Mouse (Mus musculus) CD4-positive naive resting alpha-beta T cell, adult 57 days (primary cell): Measurements from ENCODE around the gene Dcst2. TPM values are rescaled to one million over a fixed set of nuclear protein-coding genes. Genes with fewer than 3 reads are reported as not detected.

Source experiments
- total RNA-seq: library from RNA; stranded (reverse); gene quantifications from one replicate; pipeline ENCODE4 v1.2.4, GENCODE M21; 2023

Gene Dcst2
- 0.24 TPM for total RNA-seq

GRCm38 (mm10) chr3:89361675-89362074 lies at the start of gene Dcst2:
Dcst2 (plus strand) TSS chr3:89361975.

GRCm38 (mm10) chr3:89322514-89323165 lies 39.1 kb upstream of the Dcst2 start, which contains the start of gene Efna3:
Efna3 (minus strand) TSS chr3:89322965.

GRCm38 (mm10) chr3:89337721-89338578 lies 23.8 kb upstream of the Dcst2 start, which contains the start of gene Efna4:
Efna4 (minus strand) TSS chr3:89338028.

GRCm38 (mm10) chr3:89349869-89350501 lies 11.8 kb upstream of the Dcst2 start, which contains the start of gene Adam15:
Adam15 (minus strand) TSS chr3:89349996.

GRCm38 (mm10) chr3:89365153-89365485 lies 3.3 kb downstream of the Dcst2 start, which contains the start of gene Dcst1:
Dcst1 (minus strand) TSS chr3:89365253.

GRCm38 (mm10) chr3:89394006-89394893 lies 32.5 kb downstream of the Dcst2 start, which contains the start of gene Zbtb7b:
Zbtb7b (minus strand) TSS chr3:89394776.

GRCm38 (mm10) chr3:89402693-89403092 lies 40.9 kb downstream of the Dcst2 start, which contains the start of gene Lenep:
Lenep (minus strand) TSS chr3:89402793.

GRCm38 (mm10) chr3:89411490-89412393 lies 50.0 kb downstream of the Dcst2 start, which contains the start of gene Flad1:
Flad1 (minus strand) TSS chr3:89411870.

GRCm38 (mm10) chr3:89418170-89418860 lies 56.5 kb downstream of the Dcst2 start, which contains the start of the genes Cks1b and Shc1:
Cks1b (minus strand) TSS chr3:89418383.
Shc1 (plus strand) TSS chr3:89418443.

Other genes with a start within 250 kb of the Dcst2 start
- not detected for gene Pklr, start 225.8 kb upstream of the Dcst2 start, total RNA-seq
- 6.1 TPM for gene Hcn3, start 201.8 kb upstream of the Dcst2 start, total RNA-seq
- gene Clk2, start 197.2 kb upstream of the Dcst2 start, total RNA-seq: 132 TPM
- 156 TPM for gene Scamp3, start 184.5 kb upstream of the Dcst2 start, total RNA-seq
- gene Fam189b, start 178.8 kb upstream of the Dcst2 start, total RNA-seq: 129 TPM
- 61.2 TPM for gene Gba, start 159.0 kb upstream of the Dcst2 start, total RNA-seq
- 12.1 TPM for gene Thbs3, start 146.8 kb upstream of the Dcst2 start, total RNA-seq
- 205 TPM for gene Mtx1, start 134.9 kb upstream of the Dcst2 start, total RNA-seq
- 0.50 TPM for gene Muc1, start 132.9 kb upstream of the Dcst2 start, total RNA-seq
- 94.5 TPM for gene Krtcap2, start 116.0 kb upstream of the Dcst2 start, total RNA-seq
- gene Trim46, start 115.7 kb upstream of the Dcst2 start, total RNA-seq: 2.0 TPM
- gene Dpm3, start 102.6 kb upstream of the Dcst2 start, total RNA-seq: 55.3 TPM
- 113 TPM for gene Slc50a1, start 91.4 kb upstream of the Dcst2 start, total RNA-seq
- 0.41 TPM for gene Efna1, start 80.8 kb upstream of the Dcst2 start, total RNA-seq
- not detected for gene Efna3, start 39.0 kb upstream of the Dcst2 start, total RNA-seq
- gene Efna4, start 23.9 kb upstream of the Dcst2 start, total RNA-seq: not detected
- 19.3 TPM for gene Adam15, start 12.0 kb upstream of the Dcst2 start, total RNA-seq
- gene Dcst1, start 3.3 kb downstream of the Dcst2 start, total RNA-seq: not detected
- gene Zbtb7b, start 32.8 kb downstream of the Dcst2 start, total RNA-seq: 111 TPM
- gene Lenep, start 40.8 kb downstream of the Dcst2 start, total RNA-seq: not detected
- 29.4 TPM for gene Flad1, start 49.9 kb downstream of the Dcst2 start, total RNA-seq
- gene Cks1b, start 56.4 kb downstream of the Dcst2 start, total RNA-seq: 2.8 TPM
- 96.2 TPM for gene Shc1, start 56.5 kb downstream of the Dcst2 start, total RNA-seq
- 54.1 TPM for gene Pygo2, start 68.2 kb downstream of the Dcst2 start, total RNA-seq
- gene Pbxip1, start 74.7 kb downstream of the Dcst2 start, total RNA-seq: 115 TPM
- gene Pmvk, start 92.6 kb downstream of the Dcst2 start, total RNA-seq: 8.2 TPM
- gene Kcnn3, start 158.2 kb downstream of the Dcst2 start, total RNA-seq: not detected